Mouse (Mus musculus) CH12.LX (cell line): ENCODE measurements around the gene Hps4. TPM values are rescaled to one million over a fixed set of nuclear protein-coding genes. Genes with fewer than 3 reads are reported as not detected.

Experiments
- DNase-seq: peaks from one replicate; pipeline ENCODE4 v3.0.0-alpha.2; 2013; ENCODE audit errors: extremely low read depth
- H3K27ac ChIP-seq: 2 replicates; pipeline ENCODE4 v1.5.1; 2012; ENCODE audit warnings: low read depth, mild to moderate bottlenecking, control low read depth, moderate library complexity; ENCODE audit not compliant: insufficient read depth
- H3K27me3 ChIP-seq: replicated peaks from 2 replicates; pipeline ENCODE3; 2012; ENCODE audit warnings: inconsistent platforms
- H3K36me3 ChIP-seq, 2 experiments: replicated peaks in 1 of 2; 2 replicates each; pipeline versions ENCODE3 to v1.6.1; 2012; ENCODE audit warnings: inconsistent platforms in 1 of 2, low read length in 1 of 2, mild to moderate bottlenecking in 1 of 2, mixed read lengths in 1 of 2, moderate library complexity in 1 of 2; ENCODE audit not compliant: control insufficient read depth in 1 of 2, insufficient read depth in 1 of 2
- H3K4me1 ChIP-seq, 2 experiments: 2 replicates each; pipeline ENCODE4 v1.6.1; 2012; ENCODE audit warnings: inconsistent platforms in 1 of 2, moderate library complexity in 1 of 2; ENCODE audit not compliant: insufficient read depth in 2 of 2, control insufficient read depth in 1 of 2
- H3K4me2 ChIP-seq: 2 replicates; pipeline ENCODE4 v1.6.1; 2012; ENCODE audit warnings: low read depth, mild to moderate bottlenecking, control low read depth; ENCODE audit not compliant: poor library complexity, insufficient read depth, severe bottlenecking
- H3K4me3 ChIP-seq, 3 experiments: fragments of 150-350 bp in 1 of 3; sonication (generic) in 1 of 3; replicated peaks in 1 of 3; 2 replicates each; pipeline versions ENCODE3 to v1.5.1; 2011 to 2012; ENCODE audit warnings: low read depth in 2 of 3, low read length in 2 of 3, mild to moderate bottlenecking in 2 of 3, moderate library complexity in 2 of 3, control low read depth in 1 of 3, improper control_type of control experiment in 1 of 3, inconsistent platforms in 1 of 3, mixed read lengths in 1 of 3; ENCODE audit not compliant: poor library complexity in 1 of 3
- H3K79me2 ChIP-seq: replicated peaks from 2 replicates; pipeline ENCODE4 v1.6.1; 2012; ENCODE audit warnings: mild to moderate bottlenecking, moderate library complexity; ENCODE audit not compliant: control insufficient read depth, poor library complexity, insufficient read depth, severe bottlenecking; ENCODE audit errors: extremely low read depth
- H3K9ac ChIP-seq: 2 replicates; pipeline ENCODE4 v1.6.1; 2012; ENCODE audit warnings: low read depth, mild to moderate bottlenecking, control low read depth, moderate library complexity; ENCODE audit not compliant: insufficient read depth
- H3K9me3 ChIP-seq: replicated peaks from 2 replicates; pipeline ENCODE3; 2012; ENCODE audit warnings: low read length, inconsistent platforms, mixed read lengths
- BHLHE40 ChIP-seq: IDR thresholded peaks from 2 replicates; pipeline ENCODE4 v1.6.1; 2011; ENCODE audit warnings: mild to moderate bottlenecking, low read depth, low read length, improper control_type of control experiment
- CHD2 ChIP-seq: IDR thresholded peaks from 2 replicates; pipeline ENCODE4 v1.6.1; 2011; ENCODE audit warnings: low read length, improper control_type of control experiment
- ELF1 ChIP-seq: IDR thresholded peaks from 2 replicates; pipeline ENCODE4 v1.6.1; 2014; ENCODE audit warnings: low read depth, mild to moderate bottlenecking, inconsistent platforms, low read length, improper control_type of control experiment
- GABPA ChIP-seq: IDR thresholded peaks from 2 replicates; pipeline ENCODE4 v1.6.1; 2012; ENCODE audit warnings: low read depth, low read length, improper control_type of control experiment, inconsistent platforms; ENCODE audit not compliant: insufficient replicate concordance
- HCFC1 ChIP-seq: IDR thresholded peaks from 2 replicates; pipeline ENCODE4 v1.6.1; 2012; ENCODE audit warnings: low read depth, mild to moderate bottlenecking, inconsistent platforms, low read length, improper control_type of control experiment
- IRF4 ChIP-seq: IDR thresholded peaks from 2 replicates; pipeline ENCODE4 v1.6.1; 2014; ENCODE audit warnings: low read depth, mild to moderate bottlenecking, inconsistent platforms, low read length, improper control_type of control experiment
- JUND ChIP-seq: conservative IDR thresholded peaks from 2 replicates; pipeline ENCODE4 v1.6.1; 2011; ENCODE audit warnings: low read depth, low read length, improper control_type of control experiment
- KAT2A ChIP-seq: IDR thresholded peaks from 2 replicates; pipeline ENCODE4 v1.6.1; 2012; ENCODE audit warnings: low read length, improper control_type of control experiment, inconsistent platforms; ENCODE audit not compliant: insufficient replicate concordance
- MAFK ChIP-seq: IDR thresholded peaks from 2 replicates; pipeline ENCODE4 v1.6.1; 2011; ENCODE audit warnings: low read length, improper control_type of control experiment; ENCODE audit not compliant: insufficient replicate concordance
- MAX ChIP-seq: IDR thresholded peaks from 2 replicates; pipeline ENCODE4 v1.6.1; 2011; ENCODE audit warnings: low read length, improper control_type of control experiment
- MAZ ChIP-seq: IDR thresholded peaks from 2 replicates; pipeline ENCODE4 v1.6.1; 2012; ENCODE audit warnings: low read depth, mild to moderate bottlenecking, inconsistent platforms, low read length, improper control_type of control experiment, moderate library complexity
- MXI1 ChIP-seq: IDR thresholded peaks from 2 replicates; pipeline ENCODE4 v1.6.1; 2011; ENCODE audit warnings: mild to moderate bottlenecking, low read depth, low read length, improper control_type of control experiment
- MYC ChIP-seq: IDR thresholded peaks from 2 replicates; pipeline ENCODE4 v1.6.1; 2011; ENCODE audit warnings: low read depth, mild to moderate bottlenecking, improper control_type of control experiment, low read length
- NELFE ChIP-seq: IDR thresholded peaks from 2 replicates; pipeline ENCODE4 v1.6.1; 2011; ENCODE audit warnings: low read depth, low read length, improper control_type of control experiment
- NRF1 ChIP-seq: IDR thresholded peaks from 2 replicates; pipeline ENCODE4 v1.6.1; 2014; ENCODE audit warnings: low read depth, mild to moderate bottlenecking, inconsistent platforms, low read length, improper control_type of control experiment, moderate library complexity
- POLR2A ChIP-seq: IDR thresholded peaks from 2 replicates; pipeline ENCODE4 v1.6.1; 2011; ENCODE audit warnings: low read depth, mild to moderate bottlenecking, improper control_type of control experiment, low read length
- TBP ChIP-seq: conservative IDR thresholded peaks from 2 replicates; pipeline ENCODE4 v1.6.1; 2011; ENCODE audit warnings: low read depth, low read length, improper control_type of control experiment
- UBTF ChIP-seq: IDR thresholded peaks from 2 replicates; pipeline ENCODE4 v1.6.1; 2012; ENCODE audit warnings: low read depth, mild to moderate bottlenecking, inconsistent platforms, low read length, improper control_type of control experiment, moderate library complexity
- USF2 ChIP-seq: conservative IDR thresholded peaks from 2 replicates; pipeline ENCODE4 v1.6.1; 2011; ENCODE audit warnings: low read depth, low read length, improper control_type of control experiment
- ZNF384 ChIP-seq: IDR thresholded peaks from 2 replicates; pipeline ENCODE4 v1.6.1; 2012; ENCODE audit warnings: low read depth, low read length, improper control_type of control experiment, inconsistent platforms
- dilution Hi-C: fragments of 300-500 bp; cut with MboI; formaldehyde crosslinking; loops from 2 replicates; pipeline ENCODE4 v1.14.3; 2020; ENCODE audit warnings: low sequenced_read_pairs; ENCODE audit not compliant: extremely low pct_unique_long_range_greater_than_20kb, extremely low pct_ligation_motif_present
- in situ Hi-C: fragments of 300-500 bp; cut with MboI; formaldehyde crosslinking; loops from 3 replicates; pipeline ENCODE4 v1.14.3; 2019; ENCODE audit warnings: low sequenced_read_pairs, low pct_ligation_motif_present, low pct_unique_long_range_greater_than_20kb, mixed read lengths
- polyA plus RNA-seq: library from polyadenylated mRNA; unstranded; fragments of >175 nt; gene quantifications from 2 replicates; pipeline ENCODE4 v1.2.1, GENCODE M21; 2012; ENCODE audit warnings: low read depth; ENCODE audit not compliant: insufficient read length
- total RNA-seq, 2 experiments: library from RNA; depleted of rRNA; stranded (reverse); fragments of 300-350 nt in 1 of 2; fragments of >200 nt in 1 of 2; gene quantifications; 2 replicates each; pipeline ENCODE4 v1.2.3; 2012 to 2014

Gene Hps4
- total and polyA plus RNA-seq, 3 experiments: 10.0 to 23.0 (median 18.3) TPM

DNA sequence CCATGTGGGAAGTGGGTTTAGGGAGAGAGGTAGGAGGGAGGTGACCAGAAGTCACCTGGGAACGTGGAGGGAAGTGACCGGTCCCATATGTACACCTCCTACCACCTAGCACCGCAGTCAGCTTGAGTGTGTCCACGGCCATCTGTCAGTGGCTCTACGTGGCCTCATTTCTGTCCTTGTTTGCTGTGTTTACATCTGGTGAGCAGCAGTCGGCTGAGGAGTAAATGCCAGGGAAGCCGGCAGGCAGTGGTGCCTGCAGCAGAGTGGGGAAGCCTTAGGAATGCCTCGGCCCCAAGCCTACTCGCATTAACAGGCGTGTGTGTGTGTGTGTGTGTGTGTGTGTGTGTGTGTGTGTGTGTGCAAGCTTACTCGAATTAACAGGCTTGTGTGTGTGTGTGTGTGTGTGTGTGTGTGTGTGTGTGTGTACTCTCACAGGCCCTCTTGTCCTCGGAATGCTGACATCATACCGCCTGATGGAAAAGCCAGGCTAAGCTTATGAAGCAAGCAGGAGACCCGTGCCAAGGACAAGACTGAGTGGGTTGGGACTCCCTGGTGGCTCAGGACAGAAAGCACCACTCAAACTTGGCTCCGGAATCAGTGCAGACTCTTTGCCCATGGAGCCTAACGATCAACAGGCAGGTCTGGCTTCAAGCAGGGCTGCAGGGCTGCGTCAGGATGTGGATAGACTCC lies 39.9 kb downstream of the Hps4 start:
- Histone ChIP-seq H3K27me3 (peaks cover 2% of the 10 kb centered on the region), H3K79me2 (no peaks in the 10 kb centered on the region), H3K27ac (no peak overlapping the region), H3K4me2 (no peak overlapping the region), H3K9ac (no peak overlapping the region), H3K4me1 (no peaks in the 10 kb centered on the region), H3K9me3 (no peaks in the 10 kb centered on the region), H3K36me3 (peaks cover 19 to 40% of the 10 kb centered on the region in 2 experiments), H3K4me3 (no peak overlapping the region)
- no peak for DNase-seq
- in situ Hi-C loops (no loop called here), dilution Hi-C loops (no loop called here)
- TF ChIP-seq ZNF384 (no peak), MAX (no peak), USF2 (no peak), BHLHE40 (no peak)

- H3K9me3 ChIP-seq: no peaks in the 10 kb centered on the region
- no peak overlapping the region for H3K27ac ChIP-seq
- in situ Hi-C loops: no loop called here
- peaks cover 4 to 19% of the 10 kb centered on the region in 2 experiments for H3K36me3 ChIP-seq
- no peaks in the 10 kb centered on the region for H3K4me1 ChIP-seq
- TF ChIP-seq KAT2A: no peak
- TF ChIP-seq ELF1: no peak
- peaks cover 17% of the 10 kb centered on the region for H3K27me3 ChIP-seq
- no peaks in the 10 kb centered on the region for H3K79me2 ChIP-seq
- no peak overlapping the region for H3K9ac ChIP-seq
- H3K4me3 ChIP-seq: no peak overlapping the region
- dilution Hi-C loops: no loop called here
- no peak overlapping the region for H3K4me2 ChIP-seq
- no peak for DNase-seq
Observed at GRCm38 (mm10) chr5:112384805-112385472, 42.1 kb downstream of the Hps4 start.

- DNase-seq: peak; percentile 25
- Histone ChIP-seq H3K9me3 (no peaks in the 10 kb centered on the region), H3K27ac (no peak overlapping the region), H3K27me3 (peaks cover 24% of the 10 kb centered on the region), H3K79me2 (no peaks in the 10 kb centered on the region), H3K9ac (no peak overlapping the region), H3K4me3 (no peak overlapping the region), H3K4me1 (no peaks in the 10 kb centered on the region), H3K4me2 (no peak overlapping the region), H3K36me3 (peaks cover 3 to 8% of the 10 kb centered on the region in 2 experiments)
- no peak for TF ChIP-seq NRF1
- no peak for TF ChIP-seq MYC
- TF ChIP-seq TBP: no peak
- no peak for TF ChIP-seq HCFC1
- TF ChIP-seq KAT2A: no peak
- no peak for TF ChIP-seq CHD2
- no peak for TF ChIP-seq USF2
- TF ChIP-seq NELFE: no peak
- TF ChIP-seq MAFK: no peak
- no peak for TF ChIP-seq JUND
- no peak for TF ChIP-seq BHLHE40
- TF ChIP-seq GABPA: no peak
- no peak for TF ChIP-seq UBTF
- no peak for TF ChIP-seq POLR2A
- TF ChIP-seq IRF4: no peak
- TF ChIP-seq MXI1: no peak
- TF ChIP-seq MAZ: no peak
- no peak for TF ChIP-seq ELF1
- in situ Hi-C loops: no loop called here
- dilution Hi-C loops: no loop called here
Observed at GRCm38 (mm10) chr5:112385973-112386372, 43.1 kb downstream of the Hps4 start.
